Mouse (Mus musculus) hindlimb bud, embryonic 11.5 days (tissue): ENCODE measurements around the gene Hmgb1.

ENCODE experiments used
- DNase-seq: peaks from one replicate; pipeline ENCODE4 v3.0.0-alpha.2; 2012; ENCODE audit warnings: low read depth, low spot score; ENCODE audit errors: extremely low spot score

Hmgb1 gene

DNA sequence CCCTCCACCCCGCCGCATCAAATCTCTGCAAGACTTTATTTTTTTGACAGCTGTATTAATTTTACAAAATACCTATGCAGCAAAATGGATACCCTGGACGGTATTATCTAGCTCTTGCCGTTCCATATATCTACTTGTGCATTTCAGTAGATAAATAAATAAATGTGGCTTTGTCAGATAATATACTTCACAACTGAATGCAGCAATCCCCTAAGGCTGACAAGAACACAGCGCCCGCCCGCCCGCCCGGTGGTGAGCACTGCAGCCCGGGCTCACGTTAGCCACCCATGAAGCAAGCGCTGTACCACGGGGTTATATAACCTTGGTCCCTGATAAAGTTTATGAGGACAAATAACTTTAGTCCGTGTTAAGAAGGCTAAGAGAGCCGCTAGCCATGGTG is 76.1 kb downstream of the Hmgb1 start:
- no peak for DNase-seq

DNA sequence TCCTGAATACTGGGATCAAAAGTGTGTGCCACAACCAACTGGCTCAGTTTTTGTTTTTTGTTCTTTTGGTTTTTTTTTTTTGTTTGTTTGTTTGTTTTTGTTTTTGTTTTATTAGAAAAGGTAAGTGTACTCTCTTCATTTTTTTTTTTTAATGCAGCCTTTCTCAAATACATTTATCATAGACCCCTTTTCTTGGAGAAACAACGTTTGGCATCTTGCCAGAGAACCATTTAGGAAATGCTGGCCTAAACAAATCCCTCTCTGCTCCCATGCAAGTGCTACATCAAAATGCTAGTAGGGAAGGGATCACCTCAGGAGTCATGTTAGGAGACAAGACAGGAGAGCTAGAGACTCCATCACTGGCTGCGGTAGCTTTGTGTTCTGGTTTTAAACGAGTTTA is 76.7 kb downstream of the Hmgb1 start:
- DNase-seq = no peak

DNA sequence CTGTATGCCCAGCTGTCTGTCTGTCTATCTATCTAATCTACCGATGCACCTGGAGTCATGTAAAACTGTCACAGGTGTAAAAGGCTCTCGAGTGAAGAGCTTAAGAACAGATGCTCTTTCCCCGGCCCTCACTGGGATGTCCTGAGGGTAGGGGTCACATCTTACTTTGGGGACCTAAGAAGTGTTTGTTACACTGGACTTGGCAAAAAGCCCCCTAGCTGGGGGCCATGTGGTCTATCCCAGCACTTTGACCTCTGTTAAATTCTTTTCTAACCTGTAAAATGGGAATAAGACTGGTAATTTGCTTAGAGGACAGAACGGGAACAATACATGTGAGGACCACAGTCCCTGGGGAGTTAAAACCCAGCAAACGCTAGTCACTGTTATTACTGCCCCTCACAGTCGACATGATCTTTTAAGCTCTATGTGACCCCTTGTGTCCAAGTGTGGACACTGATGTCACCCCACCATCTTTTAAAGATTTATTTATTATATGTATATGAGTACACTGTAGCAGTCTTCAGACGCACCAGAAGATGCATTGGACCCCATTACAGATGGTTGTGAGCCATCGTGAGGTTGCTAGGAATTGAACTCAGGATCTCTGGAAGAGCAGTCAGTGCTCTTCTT is 80.1 kb downstream of the Hmgb1 start:
- no peak for DNase-seq

DNA sequence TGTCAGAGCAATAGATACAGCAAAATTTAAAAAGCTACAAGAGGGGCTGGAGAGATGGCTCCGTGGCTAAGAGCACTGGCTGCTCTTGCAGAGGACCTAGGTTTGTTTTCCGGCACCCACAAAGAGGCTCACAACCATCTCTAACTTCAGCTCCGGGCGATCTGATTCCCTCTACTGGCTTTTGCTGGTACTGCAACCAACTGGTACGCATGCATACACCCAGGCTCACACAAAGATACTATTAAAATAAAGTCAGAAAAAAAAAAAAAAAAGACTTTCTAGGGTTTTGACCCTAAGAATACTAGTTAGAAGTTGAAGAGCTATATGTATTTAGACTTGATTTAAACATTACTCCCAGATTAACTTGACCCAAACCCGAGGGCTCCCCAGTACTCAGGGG is 82.4 kb downstream of the Hmgb1 start:
- no peak for DNase-seq

DNA sequence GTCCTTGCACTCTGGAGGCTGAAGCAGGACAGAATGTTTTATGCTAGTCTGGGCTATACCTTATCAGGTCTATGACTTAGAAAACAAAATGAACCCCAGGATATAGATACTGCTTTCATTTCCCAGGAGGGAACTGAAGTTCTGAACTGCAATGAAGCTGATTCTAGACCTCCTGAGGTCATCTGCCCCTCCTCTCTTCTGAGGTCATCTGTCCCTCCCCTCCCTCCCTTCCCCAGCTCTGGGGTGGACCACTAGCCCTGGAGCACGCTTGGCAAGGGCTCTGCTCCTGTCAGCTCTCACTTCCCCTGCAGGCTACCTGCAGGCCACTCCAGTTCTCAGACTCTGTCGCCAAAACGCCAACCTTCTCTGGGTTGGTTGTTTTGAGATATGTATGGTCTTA is 84.2 kb downstream of the Hmgb1 start:
- DNase-seq = no peak

DNA sequence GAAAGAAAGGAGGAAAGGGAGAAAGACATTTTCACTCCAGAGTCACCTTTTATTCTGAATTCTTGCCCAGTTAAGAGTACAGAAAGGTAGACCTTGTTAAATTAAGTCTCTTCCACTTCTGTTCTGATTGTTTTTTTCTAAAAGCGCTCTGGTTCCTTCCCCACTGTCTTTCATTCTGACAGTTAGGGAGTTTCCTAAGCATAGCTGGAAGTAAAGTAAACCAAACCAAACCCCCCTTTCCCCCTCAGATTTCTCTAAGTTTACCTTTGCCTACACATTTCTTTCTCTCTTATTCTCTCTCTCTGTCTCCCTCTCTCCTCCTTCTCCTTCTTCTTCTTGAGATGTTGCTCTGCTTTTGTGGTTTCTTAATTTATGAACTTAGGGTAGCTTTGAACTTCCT is 85.3 kb downstream of the Hmgb1 start:
- DNase-seq = no peak

DNA sequence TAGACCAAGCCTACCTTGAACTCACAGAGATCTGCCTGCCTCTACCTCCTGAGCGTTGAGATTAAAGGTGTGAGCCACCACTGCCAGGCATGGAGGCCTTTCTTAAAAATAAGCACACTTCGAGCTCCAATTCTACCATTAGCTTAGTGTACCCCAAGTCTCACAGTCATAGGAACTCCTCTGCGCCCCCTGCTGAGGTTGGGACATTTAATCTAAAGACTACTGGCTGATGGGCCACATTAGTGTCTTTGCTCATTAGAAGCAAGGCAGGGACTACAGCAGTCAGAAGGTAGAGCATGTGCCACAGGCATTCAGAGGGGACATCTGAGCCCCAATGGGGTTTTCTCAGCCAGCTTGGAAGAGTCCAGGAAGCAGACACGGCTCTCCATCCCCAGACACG is 86.4 kb downstream of the Hmgb1 start:
- DNase-seq = no peak

DNA sequence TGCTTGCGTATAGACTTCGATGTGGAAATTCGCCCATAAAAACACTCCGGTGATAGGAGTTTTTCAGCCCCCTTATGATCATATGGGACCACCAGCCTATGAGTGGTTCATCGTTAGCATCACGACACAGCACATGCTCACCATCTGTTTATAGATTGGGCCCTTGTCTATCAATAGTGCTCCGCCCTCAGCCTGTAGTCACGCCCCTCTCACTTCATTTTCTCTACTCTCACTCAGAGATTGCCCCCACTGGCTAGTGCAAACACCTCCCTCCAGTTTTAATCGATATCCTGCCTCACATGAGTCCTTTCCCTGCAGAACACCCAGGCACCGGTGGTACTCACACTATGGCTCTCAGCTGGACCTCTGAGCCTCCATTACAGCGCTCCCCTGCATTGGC is 88.0 kb downstream of the Hmgb1 start:
- DNase-seq = no peak

DNA sequence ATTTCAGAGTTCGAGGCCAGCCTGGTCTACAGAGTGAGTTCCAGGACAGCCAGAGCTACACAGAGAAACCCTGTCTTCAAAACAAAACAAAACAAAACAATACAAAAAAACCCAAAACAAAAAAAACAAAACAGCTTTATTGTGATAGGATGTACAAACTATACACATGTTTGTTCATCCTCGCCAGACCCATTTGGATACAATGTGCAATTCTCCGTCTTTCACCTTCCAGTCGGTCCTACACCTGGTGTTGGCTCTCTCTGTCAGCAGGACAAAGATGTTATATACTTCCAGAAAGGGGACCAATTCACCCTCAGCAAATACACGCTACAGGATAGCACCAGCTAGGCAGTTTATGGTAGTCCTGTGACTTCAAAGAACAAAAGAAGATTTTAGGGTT is 91.4 kb downstream of the Hmgb1 start:
- DNase-seq = no peak

DNA sequence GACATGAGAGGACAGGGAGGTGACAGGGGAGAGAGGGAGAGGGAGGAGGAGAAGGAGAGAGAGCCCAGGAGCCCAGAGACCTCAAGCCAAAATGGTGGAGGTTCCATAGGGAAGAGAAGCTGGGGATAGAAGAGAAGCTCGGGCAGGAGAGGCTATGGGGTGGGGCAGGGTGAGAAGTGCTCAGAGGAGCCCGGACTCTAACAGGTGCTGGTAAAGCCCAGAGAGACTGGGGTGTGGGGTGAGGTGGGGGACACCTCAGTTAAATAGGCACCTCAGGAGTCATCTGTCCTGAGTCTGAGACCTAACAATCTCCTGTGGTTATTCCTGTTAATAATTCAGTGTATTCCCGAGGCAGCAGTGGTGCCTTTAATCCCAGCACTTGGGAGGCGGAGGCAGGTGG is 91.8 kb downstream of the Hmgb1 start:
- DNase-seq = no peak

DNA sequence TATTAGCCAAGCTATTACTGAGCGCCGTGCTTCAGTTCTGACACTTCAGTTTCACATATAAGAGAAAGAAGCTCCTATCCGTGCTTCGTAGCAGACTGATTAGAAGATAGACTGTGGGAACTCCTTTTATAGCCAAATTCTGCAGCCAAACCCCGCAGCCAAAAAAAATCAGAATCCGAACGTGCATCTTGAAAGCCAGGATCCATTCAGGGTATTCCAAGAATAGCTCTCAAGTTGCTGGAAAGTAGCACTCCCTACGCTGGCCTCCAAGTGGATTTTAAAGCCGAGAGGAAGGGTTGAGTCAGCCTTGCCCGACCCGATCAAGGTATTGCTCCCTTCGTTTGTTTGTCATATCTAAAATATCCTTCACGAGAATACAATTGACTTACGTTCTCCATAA is 93.0 kb downstream of the Hmgb1 start:
- no peak for DNase-seq

DNA sequence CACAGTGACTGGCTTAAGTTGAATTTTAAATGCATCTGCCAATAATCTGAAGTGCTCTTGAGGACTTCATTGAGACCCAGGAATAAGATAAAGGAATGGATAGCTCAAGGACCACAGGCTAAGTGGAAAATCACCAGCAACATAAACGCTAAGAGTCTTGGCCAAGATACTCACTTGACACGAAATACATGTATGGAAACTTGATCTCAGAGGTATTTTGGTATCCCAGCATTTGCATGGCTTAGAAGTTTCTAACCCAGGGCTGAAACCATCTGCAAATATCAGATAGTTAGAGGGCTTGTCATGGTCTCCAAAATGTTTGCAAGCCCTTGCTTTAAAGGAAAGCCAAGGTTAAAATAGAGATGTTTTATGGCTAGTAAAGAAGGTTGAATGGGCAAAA is 94.4 kb downstream of the Hmgb1 start:
- DNase-seq = no peak

DNA sequence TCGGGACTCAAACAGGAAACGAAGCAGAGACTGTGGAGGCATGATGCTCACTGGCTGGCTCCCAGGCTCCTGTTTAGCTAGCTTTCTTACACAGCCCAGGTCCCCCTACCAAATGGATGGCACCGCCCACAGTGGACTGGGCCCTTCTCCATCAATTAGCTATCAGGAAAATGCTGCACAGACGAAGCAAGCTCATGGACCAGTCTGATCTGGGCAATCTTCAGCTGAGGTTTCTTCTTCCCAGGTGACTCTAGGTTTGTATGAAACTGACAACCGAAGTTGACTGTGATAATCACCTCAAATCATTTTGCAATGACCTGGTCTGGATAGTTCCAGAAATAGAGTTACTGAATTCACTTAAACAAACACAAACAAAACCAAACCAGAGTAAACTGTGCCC is 94.8 kb downstream of the Hmgb1 start:
- DNase-seq = no peak

DNA sequence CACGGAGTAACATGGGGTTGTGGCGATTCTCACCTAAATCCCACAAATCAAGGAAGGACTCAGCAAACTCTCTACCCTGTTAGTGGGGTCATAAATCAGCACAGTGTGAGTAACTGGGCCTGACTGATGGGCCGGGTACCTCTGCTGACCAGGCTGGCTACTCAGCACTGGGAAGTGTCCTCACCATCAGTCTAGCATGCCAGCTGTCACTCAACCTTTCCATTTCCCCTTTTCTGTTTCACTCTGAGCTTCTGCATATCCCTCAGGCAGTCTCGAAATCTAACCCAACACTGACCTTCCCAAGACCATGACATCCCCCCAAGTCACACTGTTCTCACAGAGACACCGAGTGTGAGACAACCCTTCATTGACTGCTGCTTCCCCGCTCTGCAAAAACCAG is 95.4 kb downstream of the Hmgb1 start:
- DNase-seq = no peak

DNA sequence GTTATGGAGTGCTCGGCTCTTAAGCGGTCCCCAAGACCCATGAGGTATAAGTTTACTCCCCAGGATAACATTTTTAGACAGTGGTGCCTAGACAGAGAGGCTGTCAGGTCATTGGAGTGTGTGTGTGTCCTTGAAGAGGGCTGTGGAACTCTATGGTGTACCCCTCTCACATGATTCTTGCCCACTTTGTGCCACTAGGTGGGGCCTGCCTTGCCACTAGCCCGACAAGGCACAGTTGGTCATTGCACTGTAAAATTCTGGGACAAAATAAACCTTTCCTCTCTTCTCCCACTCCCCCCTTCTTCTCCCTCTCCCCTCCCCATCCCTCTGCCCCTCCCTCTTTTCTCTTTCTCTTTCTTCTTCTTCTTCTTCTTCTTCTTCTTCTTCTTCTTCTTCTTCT is 96.1 kb downstream of the Hmgb1 start:
- DNase-seq = no peak

DNA sequence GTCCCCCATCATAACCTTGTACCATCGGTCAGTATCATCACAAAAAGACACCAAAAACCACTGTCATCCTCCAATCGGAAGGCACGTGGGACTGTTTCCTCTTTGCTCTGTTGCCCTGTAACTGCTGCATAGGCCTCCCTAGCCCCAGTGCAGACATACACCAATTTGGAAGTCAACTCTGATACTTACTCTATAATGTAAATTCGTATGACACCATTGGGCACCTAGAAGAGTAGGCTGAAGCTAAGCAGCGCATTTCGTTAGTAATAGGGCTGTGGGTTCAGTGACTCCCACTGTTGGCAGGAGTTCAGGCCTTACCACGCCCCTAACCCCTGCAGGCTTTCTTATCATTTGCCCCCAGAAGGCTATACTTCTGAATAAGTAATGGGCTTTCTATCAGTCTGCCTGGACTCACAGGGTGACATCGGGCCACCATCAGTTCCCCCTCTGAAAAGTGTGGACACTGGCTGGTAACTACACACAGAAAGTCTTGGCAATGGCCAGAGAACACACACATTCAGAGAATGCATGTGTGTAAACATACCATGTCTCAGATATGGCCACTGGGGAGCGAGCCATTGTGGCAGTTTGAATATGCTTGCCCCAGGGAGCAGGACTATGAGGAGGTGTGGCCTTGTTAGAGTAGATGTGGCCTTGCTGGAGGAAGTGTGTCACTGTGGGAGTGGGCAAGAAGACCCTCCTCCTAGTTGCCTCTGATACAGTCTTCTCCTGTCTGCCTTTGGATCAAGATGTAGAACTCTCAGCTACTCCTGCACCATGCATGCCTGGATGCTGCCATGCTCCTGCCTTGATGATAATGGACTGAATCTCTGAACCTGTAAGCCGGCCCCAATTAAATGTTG is 97.7 kb downstream of the Hmgb1 start:
- DNase-seq = no peak

DNA sequence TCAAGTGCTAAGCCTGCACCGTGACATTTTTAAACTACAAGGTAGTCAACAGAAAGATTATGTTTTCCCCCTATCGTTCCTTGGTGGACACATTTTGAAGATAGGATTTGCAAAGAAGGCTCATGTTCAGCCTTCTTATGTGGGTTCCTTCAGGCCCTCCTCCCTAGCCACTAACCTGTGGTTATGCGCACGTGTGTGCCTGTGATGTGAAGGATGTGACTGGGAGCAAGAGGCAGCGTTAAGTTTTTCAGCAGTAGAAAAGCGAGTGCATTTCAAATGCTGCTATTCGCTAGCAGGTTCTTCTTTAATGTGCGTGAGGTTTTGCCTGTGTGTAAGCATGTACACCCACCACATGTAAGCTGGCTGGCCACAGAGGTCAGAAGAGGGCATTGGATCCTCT is 103.8 kb downstream of the Hmgb1 start:
- no peak for DNase-seq

DNA sequence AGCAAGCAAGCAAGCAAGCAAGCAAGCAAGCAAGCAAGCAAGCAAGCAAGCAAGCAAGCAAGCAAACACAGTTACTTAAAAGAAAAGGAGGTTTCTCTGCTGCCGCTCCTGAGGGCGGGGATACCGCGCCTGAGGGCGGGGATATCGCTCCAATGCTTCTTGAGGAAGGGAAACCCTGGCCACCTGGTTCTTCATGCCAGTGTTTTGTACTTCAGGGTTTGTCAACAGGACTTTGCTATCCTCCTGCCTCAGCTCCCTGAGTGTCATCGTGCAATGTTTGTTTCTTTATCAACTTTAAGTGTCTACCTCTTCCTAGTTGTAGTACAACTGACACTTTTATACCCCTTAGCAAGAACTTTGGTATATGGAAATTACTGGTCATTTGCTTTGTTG is 104.5 kb downstream of the Hmgb1 start:
- no peak for DNase-seq

DNA sequence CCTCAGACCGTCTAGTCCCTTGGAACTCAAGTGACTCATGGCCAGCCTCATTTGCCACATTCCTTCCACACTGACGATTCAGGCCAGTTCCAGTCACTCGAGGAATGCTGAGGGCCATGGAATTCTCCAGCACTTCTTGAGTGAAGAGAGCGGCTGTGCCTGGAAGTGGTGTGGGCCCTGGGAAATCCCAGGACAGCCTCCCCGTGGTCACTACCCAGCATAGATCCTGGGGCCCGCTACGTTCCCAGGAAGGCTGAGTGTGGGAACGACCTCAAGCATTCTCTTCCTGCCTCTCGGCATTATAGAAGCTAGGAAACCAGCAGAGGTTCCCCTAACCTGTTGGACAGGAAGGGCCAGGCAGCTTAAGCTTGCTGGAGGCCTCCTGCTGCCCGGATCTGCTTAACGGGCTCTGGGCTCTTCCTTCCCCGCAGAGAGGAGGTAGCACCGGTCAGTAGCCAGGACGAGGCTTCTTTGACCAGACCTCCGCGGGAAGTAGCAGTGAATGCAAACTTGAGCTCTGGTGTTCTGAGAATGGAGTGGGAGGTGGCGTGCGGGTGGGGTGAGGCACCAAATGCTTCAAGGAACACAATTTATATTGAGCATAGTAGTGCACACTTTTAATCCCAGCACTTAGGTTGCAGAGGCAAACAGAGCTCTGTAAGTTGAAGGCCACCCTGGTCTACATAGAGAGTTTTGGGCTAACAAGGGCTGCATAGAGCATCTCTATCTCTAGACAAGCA is 105.1 kb downstream of the Hmgb1 start:
- no peak for DNase-seq

DNA sequence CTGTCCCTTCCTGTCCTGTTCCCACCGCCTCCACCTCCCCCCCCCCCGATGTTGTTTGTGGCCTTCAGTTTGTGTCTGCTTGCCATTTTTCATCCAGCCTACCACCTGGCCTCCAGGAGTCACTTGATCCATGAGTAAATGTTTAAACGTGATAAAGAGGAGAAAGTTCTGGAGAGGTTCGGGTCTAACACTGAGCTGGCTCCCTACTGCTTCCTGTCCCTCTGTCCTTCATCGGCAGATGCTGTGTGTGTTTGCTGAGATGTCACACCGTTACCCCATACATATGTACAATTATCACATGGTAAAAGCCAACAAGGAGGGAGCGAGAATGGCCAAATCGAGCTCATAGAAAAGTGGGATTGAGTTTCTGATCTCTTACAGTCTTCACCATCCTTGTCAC is 107.2 kb downstream of the Hmgb1 start:
- no peak for DNase-seq

DNA sequence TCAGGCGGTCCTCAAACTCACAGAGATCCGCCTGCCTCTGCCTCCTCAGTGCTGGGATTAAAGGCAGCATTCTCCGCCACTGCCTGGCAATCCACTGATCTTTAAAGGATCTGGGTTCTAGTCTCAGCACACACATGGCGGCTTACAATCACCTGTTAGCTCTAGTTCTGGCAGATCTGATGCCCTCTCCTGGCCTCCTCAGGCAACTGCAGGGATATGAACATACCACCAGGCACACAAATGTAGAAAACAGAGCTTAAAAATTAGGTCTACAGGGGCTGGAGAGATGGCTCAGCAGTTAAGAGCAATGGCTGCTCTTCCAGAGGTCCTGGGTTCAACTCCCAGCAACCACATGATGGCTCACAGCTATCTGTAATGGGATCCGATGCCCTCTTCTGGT is 112.7 kb downstream of the Hmgb1 start:
- no peak for DNase-seq

DNA sequence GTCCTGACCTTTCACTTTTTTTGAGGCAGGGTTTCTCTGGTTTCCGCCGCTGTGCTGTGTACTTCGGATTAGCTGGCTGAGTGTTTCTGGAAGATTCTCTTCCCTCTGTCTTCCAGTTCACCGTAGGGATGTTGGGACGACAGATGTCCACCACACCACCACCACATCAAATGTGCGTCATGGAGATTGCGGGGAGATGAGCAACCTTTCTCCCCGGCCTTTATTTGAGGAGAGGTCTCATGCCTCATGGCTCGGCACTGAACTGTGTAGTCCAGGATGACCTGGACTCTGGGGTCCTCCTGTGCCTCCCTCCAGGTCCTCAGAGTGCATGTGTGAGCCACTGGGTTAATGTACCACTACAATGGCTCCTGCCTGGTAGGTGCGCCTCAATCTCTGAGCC is 115.5 kb downstream of the Hmgb1 start:
- DNase-seq = no peak
